Mouse (Mus musculus): Measurements from ENCODE around the gene Spata31d1a. TPM values are rescaled to one million over a fixed set of nuclear protein-coding genes. Genes with fewer than 3 reads are reported as not detected.

Spata31d1a gene
- polyA plus RNA-seq, 1 experiment from 2014 or later = not detected

- Histone ChIP-seq H3K4me3 (ENCODE audit: low read depth, low read length) (no peak overlapping the region), H3K27me3 (ENCODE audit: control insufficient read depth, insufficient read depth, low read length) (no peaks in the 10 kb centered on the region), H3K9me3 (replicated peaks; ENCODE audit: control insufficient read depth, low read length) (no peaks in the 10 kb centered on the region), H3K9ac (replicated peaks; ENCODE audit: low read length) (no peak overlapping the region), H3K36me3 (replicated peaks; ENCODE audit: control insufficient read depth, insufficient read depth, low read depth, low read length) (no peaks in the 10 kb centered on the region), H3K4me2 (ENCODE audit: low read depth, low read length) (no peak overlapping the region), H3K27ac (replicated peaks; ENCODE audit: low read depth, low read length) (no peak overlapping the region), H3K4me1 (ENCODE audit: control insufficient read depth, insufficient read depth, low read length) (no peaks in the 10 kb centered on the region)
- WGBS = 90% methylated on average over 3 of the region's 3 CpGs
- ATAC-seq (replicated peaks; ENCODE audit: insufficient number of reproducible peaks, low FRiP score, low TSS enrichment, low read depth) = no peak
- DNase-seq (ENCODE audit: low spot score) = no peak
Observed at GRCm38 (mm10) chr13:59685236-59685635, 24.9 kb downstream of the Spata31d1a start.

DNA sequence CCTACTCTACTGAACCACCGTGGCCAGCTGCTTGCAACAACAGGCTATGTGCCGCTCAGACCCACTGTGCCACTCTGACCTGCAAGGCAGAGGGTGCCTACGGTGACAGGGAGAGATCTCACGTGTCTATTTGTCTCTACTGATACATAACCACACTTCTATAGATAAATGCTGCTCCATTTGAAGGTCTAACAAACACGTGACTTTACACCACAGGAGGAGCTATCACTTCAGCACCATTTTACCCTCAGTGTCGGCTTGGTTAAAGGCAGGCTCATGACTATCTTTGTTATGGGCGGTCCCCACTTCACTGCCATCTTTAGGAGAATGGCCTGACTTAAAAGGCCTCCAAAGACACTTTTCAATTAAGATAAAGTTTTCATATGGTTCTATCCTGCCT lies 27.5 kb downstream of the Spata31d1a start:
- Histone ChIP-seq H3K9me3 (replicated peaks; ENCODE audit: control insufficient read depth, low read length) (no peaks in the 10 kb centered on the region), H3K9ac (replicated peaks; ENCODE audit: low read length) (no peak overlapping the region), H3K4me1 (ENCODE audit: control insufficient read depth, insufficient read depth, low read length) (no peaks in the 10 kb centered on the region), H3K36me3 (replicated peaks; ENCODE audit: control insufficient read depth, insufficient read depth, low read depth, low read length) (no peaks in the 10 kb centered on the region), H3K4me2 (ENCODE audit: low read depth, low read length) (no peak overlapping the region), H3K27ac (replicated peaks; ENCODE audit: low read depth, low read length) (no peak overlapping the region), H3K4me3 (ENCODE audit: low read depth, low read length) (no peak overlapping the region), H3K27me3 (ENCODE audit: control insufficient read depth, insufficient read depth, low read length) (no peaks in the 10 kb centered on the region)
- DNase-seq (ENCODE audit: low spot score) = peak; percentile 77
- no peak for ATAC-seq (replicated peaks; ENCODE audit: insufficient number of reproducible peaks, low FRiP score, low TSS enrichment, low read depth)
- 37% methylated on average over 7 of the region's 7 CpGs for WGBS

GRCm38 (mm10) chr13:59679908-59680307 lies 30.2 kb downstream of the Spata31d1a start:
- H3K27me3 ChIP-seq (ENCODE audit: control insufficient read depth, insufficient read depth, low read length) = no peaks in the 10 kb centered on the region
- no peaks in the 10 kb centered on the region for H3K9me3 ChIP-seq (replicated peaks; ENCODE audit: control insufficient read depth, low read length)
- no peaks in the 10 kb centered on the region for H3K36me3 ChIP-seq (replicated peaks; ENCODE audit: control insufficient read depth, insufficient read depth, low read depth, low read length)
- no peak for DNase-seq (ENCODE audit: low spot score)
- H3K4me1 ChIP-seq (ENCODE audit: control insufficient read depth, insufficient read depth, low read length) = no peaks in the 10 kb centered on the region
- no peak overlapping the region for H3K27ac ChIP-seq (replicated peaks; ENCODE audit: low read depth, low read length)
- ATAC-seq (replicated peaks; ENCODE audit: insufficient number of reproducible peaks, low FRiP score, low TSS enrichment, low read depth) = no peak
- H3K9ac ChIP-seq (replicated peaks; ENCODE audit: low read length) = no peak overlapping the region
- WGBS = 69% methylated on average over 4 of the region's 4 CpGs
- no peak overlapping the region for H3K4me2 ChIP-seq (ENCODE audit: low read depth, low read length)
- H3K4me3 ChIP-seq (ENCODE audit: low read depth, low read length) = no peak overlapping the region

- Histone ChIP-seq H3K4me2 (ENCODE audit: low read depth, low read length) (no peak overlapping the region), H3K4me3 (ENCODE audit: low read depth, low read length) (no peak overlapping the region), H3K27me3 (ENCODE audit: control insufficient read depth, insufficient read depth, low read length) (no peaks in the 10 kb centered on the region), H3K4me1 (ENCODE audit: control insufficient read depth, insufficient read depth, low read length) (no peaks in the 10 kb centered on the region), H3K27ac (replicated peaks; ENCODE audit: low read depth, low read length) (no peak overlapping the region), H3K36me3 (replicated peaks; ENCODE audit: control insufficient read depth, insufficient read depth, low read depth, low read length) (no peaks in the 10 kb centered on the region), H3K9ac (replicated peaks; ENCODE audit: low read length) (no peak overlapping the region), H3K9me3 (replicated peaks; ENCODE audit: control insufficient read depth, low read length) (no peaks in the 10 kb centered on the region)
- DNase-seq (ENCODE audit: low spot score) (no peak), ATAC-seq (replicated peaks; ENCODE audit: insufficient number of reproducible peaks, low FRiP score, low TSS enrichment, low read depth) (no peak)
- 35% methylated on average over 4 of the region's 4 CpGs for WGBS
Observed at GRCm38 (mm10) chr13:59679306-59679705, 30.8 kb downstream of the Spata31d1a start.

DNA sequence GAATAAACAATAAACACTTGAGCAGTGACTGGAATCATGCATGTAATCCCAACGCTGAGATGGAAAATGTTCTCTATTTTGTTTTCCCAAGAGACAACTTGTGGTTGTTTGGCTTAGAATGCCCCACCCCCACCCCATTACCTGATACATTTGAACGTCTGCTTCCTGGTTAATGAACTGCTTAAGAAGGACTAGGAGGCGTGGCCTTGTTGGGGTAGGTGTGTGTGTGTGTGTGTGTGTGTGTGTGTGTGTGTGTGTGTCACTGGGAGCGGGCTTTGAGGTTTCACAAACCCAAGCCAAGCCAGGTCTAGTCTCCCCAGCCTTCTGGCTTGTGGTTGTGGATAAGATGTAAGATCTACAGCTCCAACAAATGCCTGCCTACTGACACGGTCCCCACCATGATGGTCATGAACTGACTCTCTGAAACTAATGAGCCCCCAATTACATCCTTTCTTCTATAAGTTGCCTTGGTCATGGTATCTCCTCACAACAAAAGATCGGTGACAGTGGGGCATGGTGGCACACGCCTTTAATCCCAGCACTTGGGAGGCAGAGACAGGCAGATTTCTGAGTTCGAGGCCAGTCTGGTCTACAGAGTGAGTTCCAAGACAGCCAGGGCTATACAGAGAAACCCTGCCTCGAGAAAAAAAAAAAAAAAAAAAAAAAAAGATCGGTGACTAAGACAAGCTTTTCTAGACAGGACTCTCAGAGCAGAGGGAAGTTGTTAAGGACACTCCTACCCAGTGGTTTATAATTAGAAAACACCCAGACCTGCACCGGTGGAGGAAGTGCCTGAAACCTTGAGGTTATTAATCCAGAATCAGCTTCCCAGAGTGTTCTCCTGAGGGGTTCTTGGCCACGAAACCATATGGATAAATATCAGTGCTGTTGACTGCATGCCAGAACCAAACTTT lies 33.6 kb downstream of the Spata31d1a start:
- Histone ChIP-seq H3K9me3 (replicated peaks; ENCODE audit: control insufficient read depth, low read length) (no peaks in the 10 kb centered on the region), H3K4me1 (ENCODE audit: control insufficient read depth, insufficient read depth, low read length) (no peaks in the 10 kb centered on the region), H3K27me3 (ENCODE audit: control insufficient read depth, insufficient read depth, low read length) (no peaks in the 10 kb centered on the region), H3K4me2 (ENCODE audit: low read depth, low read length) (no peak overlapping the region), H3K27ac (replicated peaks; ENCODE audit: low read depth, low read length) (no peak overlapping the region), H3K9ac (replicated peaks; ENCODE audit: low read length) (no peak overlapping the region), H3K36me3 (replicated peaks; ENCODE audit: control insufficient read depth, insufficient read depth, low read depth, low read length) (no peaks in the 10 kb centered on the region), H3K4me3 (ENCODE audit: low read depth, low read length) (no peak overlapping the region)
- WGBS = 84% methylated on average over 11 of the region's 12 CpGs
- DNase-seq (ENCODE audit: low spot score) (no peak), ATAC-seq (replicated peaks; ENCODE audit: insufficient number of reproducible peaks, low FRiP score, low TSS enrichment, low read depth) (no peak)

- peak within 1 kb of the TSS; percentile 80 for H3K9ac ChIP-seq (replicated peaks; ENCODE audit: low read length)
- H3K27me3 ChIP-seq (ENCODE audit: control insufficient read depth, insufficient read depth, low read length) = no peaks in the 10 kb centered on the region
- no peaks in the 10 kb centered on the region for H3K36me3 ChIP-seq (replicated peaks; ENCODE audit: control insufficient read depth, insufficient read depth, low read depth, low read length)
- H3K4me2 ChIP-seq (ENCODE audit: low read depth, low read length) = peak within 1 kb of the TSS; percentile 28
- H3K4me3 ChIP-seq (ENCODE audit: low read depth, low read length) = peak within 1 kb of the TSS; percentile 73
- WGBS = 1% methylated on average over 52 of the region's 61 CpGs
- H3K9me3 ChIP-seq (replicated peaks; ENCODE audit: control insufficient read depth, low read length) = no peaks in the 10 kb centered on the region
- H3K27ac ChIP-seq (replicated peaks; ENCODE audit: low read depth, low read length) = peak within 1 kb of the TSS; percentile 86
- peak; percentile 80 for DNase-seq (ENCODE audit: low spot score)
- no peaks in the 10 kb centered on the region for H3K4me1 ChIP-seq (ENCODE audit: control insufficient read depth, insufficient read depth, low read length)
- ATAC-seq (replicated peaks; ENCODE audit: insufficient number of reproducible peaks, low FRiP score, low TSS enrichment, low read depth) = peak; percentile 91
Observed at GRCm38 (mm10) chr13:59675151-59676011, 34.7 kb downstream of the Spata31d1a start, which contains the start of gene Golm1. Gene Golm1, minus strand, starts transcription at chr13:59675811.

- H3K27me3 ChIP-seq (ENCODE audit: control insufficient read depth, insufficient read depth, low read length) = no peaks in the 10 kb centered on the region
- H3K9ac ChIP-seq (replicated peaks; ENCODE audit: low read length) = peak overlapping the region; percentile 80
- H3K9me3 ChIP-seq (replicated peaks; ENCODE audit: control insufficient read depth, low read length) = no peaks in the 10 kb centered on the region
- peak overlapping the region; percentile 28 for H3K4me2 ChIP-seq (ENCODE audit: low read depth, low read length)
- H3K27ac ChIP-seq (replicated peaks; ENCODE audit: low read depth, low read length) = no peak overlapping the region
- H3K4me3 ChIP-seq (ENCODE audit: low read depth, low read length) = peak overlapping the region; percentile 73
- ATAC-seq (replicated peaks; ENCODE audit: insufficient number of reproducible peaks, low FRiP score, low TSS enrichment, low read depth) (no peak), DNase-seq (ENCODE audit: low spot score) (peak; percentile 67)
- under 1% methylated on average over 13 of the region's 13 CpGs for WGBS
- H3K36me3 ChIP-seq (replicated peaks; ENCODE audit: control insufficient read depth, insufficient read depth, low read depth, low read length) = no peaks in the 10 kb centered on the region
- no peaks in the 10 kb centered on the region for H3K4me1 ChIP-seq (ENCODE audit: control insufficient read depth, insufficient read depth, low read length)
Observed at GRCm38 (mm10) chr13:59674761-59675150, 35.4 kb downstream of the Spata31d1a start.
